Mouse (Mus musculus) liver, adult (tissue): ENCODE data around the gene Scaf8.

Experiments
- GATA4 ChIP-seq: IDR thresholded peaks from 2 replicates; pipeline ENCODE4 v1.6.1; 2014; ENCODE audit warnings: mild to moderate bottlenecking, low read length; ENCODE audit not compliant: insufficient replicate concordance

Gene Scaf8

GRCm38 (mm10) chr17:3114720-3115379 lies at the start of gene Scaf8:
Scaf8 (plus strand) TSS chr17:3114972.
- TF ChIP-seq GATA4: no peak; the same call in 1 of the 2 replicates

DNA sequence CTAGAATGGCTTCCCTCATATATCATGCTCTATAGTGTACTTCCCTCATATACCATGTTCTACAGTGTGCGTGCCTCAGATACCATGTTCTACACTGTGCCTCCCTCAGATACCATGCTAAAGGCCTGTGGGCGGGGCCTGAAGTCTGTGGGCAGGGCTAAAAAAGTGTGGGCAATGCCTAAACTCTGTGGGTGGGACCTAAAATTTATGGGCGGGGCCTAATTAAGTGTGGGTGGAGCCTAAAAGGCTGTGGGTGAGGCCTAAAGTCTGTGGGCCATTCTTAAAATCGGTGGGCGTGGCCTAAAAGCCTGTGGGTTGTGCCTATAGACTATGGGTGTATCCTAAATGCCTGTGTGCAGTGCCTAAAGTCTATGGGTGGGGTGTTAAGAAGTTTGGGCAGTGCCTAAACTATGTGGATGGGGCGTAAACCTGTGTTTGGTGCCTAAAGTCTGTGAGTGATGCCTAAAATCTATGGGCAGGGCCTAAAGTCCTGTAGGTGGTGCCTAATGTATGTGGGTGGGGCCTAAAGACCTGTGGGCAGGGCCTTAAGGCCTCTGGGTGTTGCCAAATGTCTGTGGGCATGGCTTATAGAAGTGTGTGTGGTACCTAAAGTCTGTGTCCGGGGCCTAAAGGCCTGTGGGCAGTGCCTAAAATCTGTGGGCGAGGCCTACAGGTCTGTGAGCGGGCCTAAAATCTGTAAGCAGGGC lies 39.5 kb upstream of the Scaf8 start:
- TF ChIP-seq GATA4: no peak

- no peak for TF ChIP-seq GATA4
Observed at GRCm38 (mm10) chr17:3075873-3076245, 38.9 kb upstream of the Scaf8 start.

- TF ChIP-seq GATA4: no peak; the same call in 1 of the 2 replicates
Observed at GRCm38 (mm10) chr17:3083886-3084550, 30.8 kb upstream of the Scaf8 start.

GRCm38 (mm10) chr17:3084551-3084930 lies 30.2 kb upstream of the Scaf8 start:
- TF ChIP-seq GATA4: no peak

- TF ChIP-seq GATA4: no peak
Observed at GRCm38 (mm10) chr17:3085152-3085551, 29.6 kb upstream of the Scaf8 start.

DNA sequence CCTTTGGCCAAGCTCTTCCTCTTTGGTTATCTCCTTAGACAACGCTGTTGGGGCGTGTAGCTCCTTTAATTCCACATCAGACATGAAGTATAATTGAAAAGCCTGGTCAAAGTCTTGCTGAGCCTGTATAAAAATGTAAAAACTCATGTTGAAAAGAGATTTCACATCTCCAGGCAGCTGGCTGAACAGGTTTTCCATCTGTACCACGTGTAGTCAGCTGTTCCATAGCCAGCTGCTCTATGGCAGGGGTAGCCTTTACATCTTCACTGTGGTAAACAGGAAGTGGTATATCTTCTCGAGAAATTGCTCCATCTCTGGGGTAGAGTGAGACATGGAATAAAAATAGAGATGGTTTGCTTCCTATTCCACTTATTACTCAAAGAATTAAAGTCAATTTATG lies 22.1 kb upstream of the Scaf8 start:
- TF ChIP-seq GATA4: no peak

- no peak for TF ChIP-seq GATA4
Observed at GRCm38 (mm10) chr17:3102336-3103165, 12.2 kb upstream of the Scaf8 start.

DNA sequence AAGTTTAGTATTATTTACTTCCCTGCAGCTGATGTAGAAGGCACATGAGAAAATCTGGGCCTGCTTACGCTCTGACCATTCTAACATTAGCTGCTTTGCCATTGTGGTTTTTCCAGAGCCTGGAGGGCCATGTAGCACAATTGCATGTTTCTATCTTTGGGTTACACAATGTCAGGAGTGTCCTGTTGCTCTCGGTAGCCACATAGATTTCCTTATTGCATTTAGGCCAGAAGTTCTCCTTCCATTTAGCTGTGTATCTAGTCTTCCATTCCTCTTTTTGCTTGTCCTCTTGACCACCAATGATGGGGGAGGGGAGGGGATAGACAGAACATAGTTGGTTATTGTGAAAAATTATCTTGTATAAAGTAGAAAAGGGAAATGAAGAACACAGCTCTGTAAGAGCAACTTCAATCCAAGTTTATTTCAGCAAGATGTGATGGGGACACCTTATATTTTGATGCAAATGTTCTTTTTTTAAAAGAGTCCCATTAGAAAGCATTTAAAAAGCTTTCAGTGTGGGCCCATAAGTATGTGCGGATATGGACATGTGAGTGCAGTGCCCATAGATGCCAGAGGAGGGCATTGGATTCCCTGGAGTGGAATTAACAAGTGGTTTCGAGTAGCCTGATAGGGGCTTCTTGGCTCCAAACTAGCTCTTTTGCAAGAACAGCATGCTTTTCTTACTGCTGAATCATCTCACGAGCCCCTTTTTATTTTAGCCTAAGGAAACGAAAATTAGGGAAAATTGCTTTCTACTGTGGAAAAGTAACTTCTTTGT lies 10.4 kb upstream of the Scaf8 start:
- TF ChIP-seq GATA4: no peak

GRCm38 (mm10) chr17:3105022-3105421 lies 9.8 kb upstream of the Scaf8 start:
- no peak for TF ChIP-seq GATA4

- no peak for TF ChIP-seq GATA4
Observed at GRCm38 (mm10) chr17:3113737-3114357, 925 bp upstream of the Scaf8 start.

GRCm38 (mm10) chr17:3114358-3114719 lies 433 bp upstream of the Scaf8 start:
- TF ChIP-seq GATA4: no peak

DNA sequence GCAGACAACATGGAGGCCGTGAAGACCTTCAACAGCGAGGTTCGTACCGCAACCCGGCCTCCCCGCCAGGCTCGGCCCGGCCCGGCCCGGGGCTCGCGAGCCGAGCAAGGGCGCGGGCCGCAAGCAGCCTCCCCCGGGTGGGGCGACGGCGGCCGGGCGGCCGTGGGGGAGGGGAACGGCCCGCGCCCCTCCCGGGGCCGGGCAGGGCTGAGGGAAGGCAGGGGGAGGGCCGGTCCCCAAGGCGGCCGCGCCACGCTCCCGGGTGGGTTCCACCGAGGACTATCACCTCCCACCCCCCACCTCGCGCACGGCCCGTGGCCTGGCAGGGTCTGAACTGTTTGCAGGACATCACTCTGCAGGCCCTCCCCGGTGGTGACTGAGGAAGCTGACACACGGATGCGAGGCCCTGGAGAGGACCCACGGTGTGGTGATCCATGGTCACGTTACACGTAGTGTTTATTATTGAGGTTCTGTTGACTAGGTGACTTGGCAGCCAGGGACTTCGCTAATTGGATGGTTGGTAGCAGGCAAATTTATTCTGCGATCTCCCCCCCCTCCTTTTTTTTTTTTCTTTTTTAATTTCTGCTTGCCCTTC lies 705 bp downstream of the Scaf8 start:
- TF ChIP-seq GATA4: no peak

- no peak for TF ChIP-seq GATA4
Observed at GRCm38 (mm10) chr17:3128716-3129115, 13.9 kb downstream of the Scaf8 start.
